Mouse (Mus musculus) right cerebral cortex, postnatal 25 days (tissue): Measurements from ENCODE around the gene Prr3.
A peak's percentile ranks its signal among the peaks of the same experiment; 100 is the strongest.
"Not testable (repeated sequence)": the region's sequence is repeated elsewhere in the genome, so short reads cannot be mapped to it uniquely, and the experiment has no call there.

ENCODE experiments used
- DNase-seq: peaks from one replicate; pipeline ENCODE4 v3.0.0; 2022

Gene Prr3

DNA sequence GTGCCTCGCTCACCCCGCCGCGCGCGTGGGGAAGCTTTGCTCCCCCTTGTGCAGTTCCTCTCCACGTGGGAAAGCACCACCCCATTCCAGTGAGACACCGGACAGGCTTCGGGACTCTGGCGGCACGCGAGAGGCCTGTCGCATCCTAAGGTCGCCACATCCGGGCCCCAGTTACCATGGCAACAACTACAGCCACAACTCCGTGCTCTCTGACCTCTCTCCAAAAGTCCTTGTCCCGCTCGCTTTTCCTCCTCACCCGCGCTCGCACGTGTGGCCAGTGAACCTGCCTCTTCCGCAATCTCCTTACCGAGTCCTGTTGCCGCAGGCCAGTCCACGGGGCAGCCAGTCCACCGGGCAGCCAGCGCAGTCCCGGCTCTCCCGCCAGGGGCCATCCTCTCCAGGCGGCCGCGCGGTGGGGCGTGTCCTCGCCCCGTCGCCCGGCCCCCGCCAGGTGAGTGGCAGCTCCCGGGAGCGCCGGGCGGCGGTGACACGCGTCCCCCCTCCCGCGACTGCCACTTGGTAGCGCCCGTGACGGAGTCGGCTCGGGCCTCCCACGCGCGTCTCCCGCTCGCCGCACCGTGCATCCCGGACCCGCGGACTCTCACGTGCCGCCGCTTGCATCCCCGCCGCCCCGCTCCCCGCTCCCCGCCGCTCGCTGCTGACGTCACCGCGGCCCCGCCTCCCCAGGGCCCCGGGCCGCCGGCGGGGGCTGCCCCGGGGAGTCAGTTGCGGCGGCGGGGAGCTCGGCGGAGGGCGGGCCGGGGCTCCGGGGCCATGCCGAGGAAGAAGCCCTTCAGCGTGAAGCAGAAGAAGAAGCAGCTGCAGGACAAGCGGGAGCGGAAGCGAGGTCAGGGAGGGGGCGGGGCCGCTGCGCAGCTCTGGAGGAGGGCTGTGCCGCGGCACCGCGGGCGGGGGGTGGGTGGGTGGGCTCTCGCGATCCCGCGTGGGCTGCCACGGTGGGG is at the start of gene Prr3, which contains the start of gene Gnl1:
TSS of gene Prr3 (minus strand) at position 836 of the 962 bp plus-strand sequence.
TSS of gene Gnl1 (plus strand) at position 451 of the 962 bp plus-strand sequence.
- peak; percentile 94 for DNase-seq

DNA sequence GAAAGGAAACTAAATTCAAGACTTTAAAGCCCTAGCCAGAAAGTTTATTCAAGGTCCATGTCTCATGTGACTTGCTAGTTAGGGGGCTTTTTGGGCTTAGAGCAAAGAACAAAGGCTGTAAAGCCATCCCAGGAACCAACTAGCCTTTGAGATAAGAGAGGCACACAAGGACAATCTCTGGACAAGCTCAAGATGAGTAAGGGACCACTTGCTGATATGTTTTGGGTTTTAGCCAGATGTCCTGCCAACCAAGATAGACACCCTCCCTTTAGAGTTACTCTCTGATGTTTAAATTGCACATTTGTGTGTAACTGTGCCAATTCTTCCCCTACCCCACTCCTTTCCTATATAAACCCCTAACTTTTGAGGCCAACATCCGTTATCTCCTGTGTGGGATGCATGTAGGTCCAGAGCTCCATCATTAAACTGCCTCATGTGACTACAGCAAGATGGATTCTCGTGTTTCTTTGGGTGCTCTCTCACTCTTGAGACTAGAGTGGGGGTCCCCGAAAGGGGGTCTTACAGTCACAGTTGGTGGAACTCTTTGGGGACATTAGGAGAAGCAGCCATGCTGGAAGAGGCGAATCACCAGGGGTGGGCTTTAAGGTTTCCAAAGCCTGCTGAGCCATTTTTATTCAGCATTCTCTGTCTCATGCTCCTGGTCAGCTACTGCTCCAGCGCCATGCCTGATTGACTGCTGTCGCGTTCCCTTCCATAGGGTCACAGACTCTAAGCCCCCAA is 49.0 kb upstream of the Prr3 start:
- no peak for DNase-seq

DNA sequence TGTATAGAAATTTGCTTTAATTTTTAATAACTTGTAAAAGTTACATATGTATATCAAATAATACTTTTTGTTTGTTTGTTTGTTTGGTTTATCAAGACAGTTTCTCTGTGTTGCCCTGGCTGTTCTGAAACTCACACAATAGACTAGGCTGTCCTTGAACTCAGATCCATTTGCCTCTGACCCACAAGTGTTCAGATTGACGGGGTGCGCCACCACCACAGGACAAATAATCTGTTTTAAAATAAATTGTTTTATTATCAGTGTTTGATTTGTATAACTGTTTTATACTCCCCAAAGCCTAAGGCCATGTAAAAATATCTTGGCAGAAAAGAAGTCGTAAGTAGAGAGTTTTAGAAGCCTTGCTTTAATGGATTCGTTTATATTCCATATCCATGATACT is 47.6 kb upstream of the Prr3 start:
- no peak for DNase-seq

DNA sequence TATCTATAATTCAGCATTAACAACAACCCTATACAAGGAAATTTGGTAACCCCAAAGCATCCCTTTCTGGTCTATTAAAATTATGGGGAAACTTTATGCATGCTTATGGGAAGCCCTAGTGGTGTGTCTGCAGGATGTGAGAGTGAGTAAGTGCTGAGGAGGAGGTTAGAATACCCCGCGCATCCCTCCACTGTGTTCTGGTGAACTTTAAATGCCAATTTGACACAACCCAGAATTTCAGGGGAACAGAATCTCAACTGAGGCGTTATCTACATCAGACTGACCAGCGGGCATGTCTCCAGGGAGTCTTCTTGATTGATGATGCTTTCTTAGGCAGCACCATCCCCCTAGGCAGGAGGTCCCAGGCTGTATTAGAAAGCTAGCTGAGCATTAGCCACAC is 45.9 kb upstream of the Prr3 start:
- DNase-seq = no peak

- DNase-seq = no peak
These were observed 45.2 kb upstream of the Prr3 start for GRCm38 (mm10) chr17:36025197-36025596.

- no peak for DNase-seq
These were observed 43.9 kb upstream of the Prr3 start for GRCm38 (mm10) chr17:36023710-36024654.

GRCm38 (mm10) chr17:36022922-36023321 is 42.9 kb upstream of the Prr3 start:
- no peak for DNase-seq

GRCm38 (mm10) chr17:36022098-36022497 is 42.1 kb upstream of the Prr3 start:
- DNase-seq = no peak

DNA sequence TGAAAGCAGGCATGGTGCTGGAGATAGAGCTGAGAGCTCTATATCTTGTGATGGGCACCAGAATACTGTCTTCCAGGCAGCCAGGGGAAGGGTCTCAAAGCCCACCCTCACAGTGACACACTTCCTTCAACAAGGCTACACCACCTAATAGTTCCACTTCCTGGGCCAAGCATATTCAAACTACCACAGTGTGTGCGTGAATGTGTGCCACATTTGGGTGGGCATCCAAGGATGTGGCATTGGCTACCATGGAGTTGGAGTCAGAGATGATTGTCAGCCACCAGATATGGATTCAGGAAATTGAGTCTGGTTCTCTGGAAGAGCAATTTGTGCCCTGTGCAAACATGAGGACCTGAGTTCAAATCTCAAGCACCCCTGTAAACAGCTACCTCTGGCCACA is 41.3 kb upstream of the Prr3 start:
- no peak for DNase-seq

DNA sequence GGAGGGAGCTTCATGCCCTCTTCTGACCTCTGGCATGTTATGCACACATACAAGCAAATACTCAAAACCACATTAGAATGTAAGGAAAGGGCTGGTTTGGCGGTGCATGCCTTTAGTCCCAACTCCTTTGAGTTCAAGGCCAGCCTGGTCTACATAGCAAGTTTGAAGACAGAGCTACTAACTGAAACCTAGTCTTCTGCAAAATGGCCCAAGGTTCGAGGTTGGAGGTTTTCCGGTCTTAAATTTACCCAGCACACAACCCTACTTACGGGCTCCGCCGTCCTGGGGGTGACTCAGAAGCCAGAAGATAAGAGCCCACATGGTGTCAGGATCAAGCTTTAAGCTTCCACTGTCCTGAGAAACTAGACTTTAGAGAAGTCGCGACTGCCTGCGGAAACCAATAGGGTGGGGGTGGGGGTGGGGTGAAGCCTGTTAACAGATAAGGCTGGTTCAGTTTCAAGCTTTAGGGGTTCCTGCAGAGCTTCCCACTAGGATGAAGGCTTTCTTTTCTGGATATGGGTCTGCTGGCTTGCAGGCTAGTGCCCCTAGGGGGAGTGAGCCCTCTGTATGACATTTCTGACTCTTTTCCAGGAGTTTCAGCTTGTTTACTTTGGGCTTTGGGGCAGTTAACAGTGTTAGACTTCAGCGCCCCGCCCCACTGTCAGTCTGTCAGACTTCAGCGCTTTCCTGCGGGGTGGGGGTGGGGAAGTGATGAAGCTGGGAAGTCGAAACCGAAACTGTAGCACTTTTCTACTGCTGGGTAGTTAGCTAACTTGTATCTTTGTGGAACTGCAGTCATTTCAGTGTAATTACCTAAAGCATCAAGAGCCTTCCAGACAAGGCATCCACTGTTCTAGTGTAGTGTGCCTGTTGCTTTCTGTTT is 40.4 kb upstream of the Prr3 start, which contains the start of gene H2-T24:
TSS of gene H2-T24 (minus strand) at position 370 of the 883 bp plus-strand sequence.
- DNase-seq = peak; percentile 38

GRCm38 (mm10) chr17:36019519-36019918 is 39.5 kb upstream of the Prr3 start:
- no peak for DNase-seq

GRCm38 (mm10) chr17:36018979-36019378 is 38.9 kb upstream of the Prr3 start:
- no peak for DNase-seq

DNA sequence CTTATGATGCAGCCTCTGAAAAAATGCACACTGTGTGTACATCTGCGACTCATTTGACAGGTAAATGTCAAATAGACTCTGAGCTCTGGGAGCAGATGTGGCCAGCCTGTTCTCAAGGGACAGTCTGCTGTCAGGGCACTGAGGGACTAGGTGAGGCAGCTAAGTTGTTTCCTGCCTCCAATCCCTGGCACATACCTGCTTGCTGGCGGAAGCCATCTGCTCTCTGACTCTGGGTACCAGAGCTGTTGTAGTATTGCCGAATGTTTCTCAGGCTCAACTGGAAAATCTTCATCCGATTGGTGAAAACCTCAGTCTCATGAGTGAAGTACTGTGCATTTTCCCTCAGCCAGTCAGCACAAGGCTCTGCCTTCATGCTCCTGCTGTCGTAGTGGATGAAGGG is 37.0 kb upstream of the Prr3 start:
- DNase-seq = no peak

DNA sequence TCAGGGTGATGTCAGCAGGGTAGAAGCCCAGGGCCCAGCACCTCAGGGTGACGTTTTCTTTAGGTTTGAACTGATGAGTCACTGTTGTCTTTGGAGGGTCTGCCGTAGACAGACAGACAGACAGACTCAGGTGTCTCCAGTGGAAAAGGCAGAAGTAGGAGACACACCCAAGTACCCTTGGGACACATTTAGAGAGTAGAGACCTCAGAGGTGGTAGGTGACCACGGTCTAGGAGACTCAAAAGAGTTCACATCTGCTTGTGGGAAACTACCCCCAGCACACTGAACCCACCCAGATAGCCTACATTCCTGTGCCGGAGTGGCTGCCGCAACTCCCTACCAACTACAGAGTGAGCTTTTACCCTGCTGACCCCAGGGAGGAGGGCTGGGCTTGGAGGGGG is 34.9 kb upstream of the Prr3 start:
- DNase-seq = no peak

DNA sequence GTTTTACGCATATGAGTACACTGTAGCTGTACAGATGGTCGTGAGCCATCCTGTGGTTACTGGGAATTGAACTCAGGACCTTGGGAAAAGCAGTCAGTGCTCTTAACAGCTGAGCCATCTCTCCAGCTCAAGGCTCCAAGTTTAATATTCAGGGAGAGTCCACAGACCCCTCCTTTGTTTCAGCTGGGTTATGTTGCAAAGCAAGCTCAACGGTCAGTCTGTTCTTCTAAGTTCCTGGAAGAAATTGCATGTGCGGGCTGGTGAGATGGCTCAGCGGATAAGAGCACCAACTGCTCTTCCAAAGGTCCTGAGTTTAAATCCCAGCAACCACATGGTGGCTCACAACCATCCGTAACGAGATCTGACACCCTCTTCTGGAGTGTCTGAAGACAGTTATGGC is 24.4 kb upstream of the Prr3 start:
- DNase-seq = not testable (repeated sequence)

- no peak for DNase-seq
These were observed 23.3 kb upstream of the Prr3 start for GRCm38 (mm10) chr17:36003331-36003730.

GRCm38 (mm10) chr17:36001966-36002365 is 21.9 kb upstream of the Prr3 start:
- no peak for DNase-seq

DNA sequence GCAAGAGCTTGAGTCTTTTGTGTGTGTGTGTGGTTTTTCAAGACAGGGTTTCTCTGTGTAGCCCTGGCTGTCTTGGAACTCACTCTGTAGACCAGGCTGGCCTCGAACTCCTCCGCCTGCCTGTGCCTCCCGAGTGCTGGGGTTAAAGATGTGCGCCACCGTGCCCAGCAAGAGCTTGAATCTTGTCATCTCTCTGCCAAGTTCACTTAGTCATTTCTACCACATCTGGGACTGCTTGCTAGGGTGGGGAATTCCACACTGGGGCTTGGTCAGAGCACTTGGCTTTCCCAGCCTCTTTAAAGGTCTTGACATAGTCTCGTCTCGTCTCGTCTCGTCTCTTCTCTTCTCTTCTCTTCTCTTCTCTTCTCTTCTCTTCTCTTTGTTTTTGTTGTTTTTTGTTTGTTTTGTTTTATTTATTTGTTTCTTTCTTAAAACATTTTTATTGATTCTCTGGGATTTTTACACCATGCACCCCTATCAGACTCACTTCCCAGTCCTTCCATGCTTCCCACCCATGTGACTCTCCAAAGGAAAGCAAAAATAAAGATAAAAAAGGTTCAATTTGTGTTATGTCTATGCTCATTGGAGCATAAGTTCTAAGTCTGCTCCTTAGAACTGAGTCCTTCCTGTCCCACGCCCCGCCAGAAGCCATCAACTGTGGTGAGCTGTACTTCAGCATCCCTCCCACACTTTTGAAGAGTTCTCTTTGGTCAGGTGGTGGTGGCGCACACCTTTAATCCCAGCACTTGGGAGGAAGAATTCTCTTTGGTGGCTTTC is 21.3 kb upstream of the Prr3 start:
- DNase-seq = no peak

DNA sequence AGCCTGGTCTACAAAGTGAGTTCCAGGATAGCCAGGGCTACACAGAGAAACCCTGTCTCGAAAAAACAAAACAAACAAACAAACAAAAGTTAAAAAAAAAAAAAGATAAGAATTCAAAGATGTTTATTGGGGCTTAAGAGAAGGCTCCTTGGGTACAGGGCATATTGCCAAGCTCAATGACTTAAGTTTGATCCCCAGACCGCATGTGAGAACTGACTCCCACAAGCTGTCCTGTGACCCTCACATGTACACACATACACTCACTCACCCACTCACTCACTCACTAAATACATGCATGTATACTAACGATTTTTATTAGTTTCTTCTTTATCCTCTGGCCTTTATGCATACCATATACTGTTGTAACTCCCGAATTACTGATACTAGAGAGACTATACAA is 20.3 kb upstream of the Prr3 start:
- DNase-seq = no peak

DNA sequence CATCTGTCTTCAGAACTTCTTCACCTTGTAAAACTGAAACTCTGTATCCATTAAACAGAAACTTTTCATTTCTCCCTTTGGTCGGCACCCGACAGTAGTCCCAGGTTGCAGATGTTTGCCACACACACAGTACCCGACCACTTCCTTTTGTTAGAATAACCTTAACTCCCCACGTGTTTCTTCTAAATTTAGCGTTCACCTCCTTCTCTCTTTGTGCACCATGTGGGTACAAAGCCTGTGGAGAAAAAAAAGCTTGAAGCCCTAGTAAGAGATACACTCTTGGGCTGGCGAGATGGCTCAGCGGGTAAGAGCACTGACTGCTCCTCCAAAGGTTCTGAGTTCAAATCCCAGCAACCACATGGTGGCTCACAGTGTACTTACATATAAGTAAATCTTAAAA is 19.3 kb upstream of the Prr3 start:
- DNase-seq = no peak
